Mouse (Mus musculus): ENCODE data around the gene Gm20834.
"Not testable (repeated sequence)": the region's sequence is repeated elsewhere in the genome, so short reads cannot be mapped to it uniquely, and the experiment has no call there.

- TF ChIP-seq POLR2A, EP300 (IDR thresholded peaks at IDR 0.05; ENCODE audit: insufficient read depth, low read depth, low read length): not testable (repeated sequence)
Observed at GRCm38 (mm10) chrY:10324489-10324888, at the start of gene Gm20834.

Data from heart, adult 2 months (tissue).